Mouse (Mus musculus): ENCODE data around the gene H2afb1.
"Not testable (repeated sequence)": the region's sequence is repeated elsewhere in the genome, so short reads cannot be mapped to it uniquely, and the experiment has no call there.

The H2afb1 gene

DNA sequence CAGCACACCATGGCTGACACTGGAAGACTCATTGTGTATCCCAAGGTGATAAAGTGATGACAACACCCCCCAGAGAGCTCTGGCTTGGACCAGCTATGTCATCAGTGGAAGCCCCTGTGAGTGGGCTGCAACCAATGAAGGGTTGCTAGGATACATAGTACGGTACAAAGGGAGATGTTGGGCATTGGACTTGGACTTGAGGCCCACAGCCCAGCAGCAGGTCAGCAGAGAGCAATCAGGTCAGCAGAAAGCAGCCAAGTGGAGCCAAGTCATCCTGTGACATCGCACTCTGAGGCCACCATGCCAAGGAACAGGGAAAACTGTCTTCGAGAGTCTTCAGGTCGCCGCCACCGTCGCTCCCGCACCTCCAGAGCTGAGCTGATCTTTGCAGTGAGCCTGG is at the start of gene H2afb1:
TSS of gene H2afb1 (plus strand) at position 301 of the 400 bp plus-strand sequence.
- not testable (repeated sequence) for DNase-seq

DNA sequence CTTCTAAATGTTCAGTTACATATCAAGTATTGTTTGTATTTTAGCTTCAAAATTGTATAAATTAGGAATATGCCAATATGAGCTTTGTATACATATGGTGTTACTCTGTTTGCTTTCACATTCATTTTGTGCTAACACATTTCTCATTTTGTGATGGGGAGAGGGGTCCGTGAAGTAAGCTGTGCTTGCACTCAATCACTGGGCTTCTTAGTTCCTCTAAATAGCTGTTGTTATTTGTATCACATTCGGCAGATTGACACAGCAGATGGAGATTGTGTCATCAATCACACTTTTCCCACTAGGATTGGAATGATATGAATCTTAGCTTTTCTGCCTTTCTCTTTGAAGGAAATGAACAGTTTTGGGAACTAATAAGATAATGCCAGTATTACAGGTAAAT is 21.5 kb downstream of the H2afb1 start:
- DNase-seq: peak; percentile 7

All from layer of hippocampus, adult 9-11 months (tissue).